Mouse (Mus musculus) macrophage (primary cell): ENCODE data around the gene Gm17655. TPM values are rescaled to one million over a fixed set of nuclear protein-coding genes. Genes with fewer than 3 reads are reported as not detected.
"Not testable (repeated sequence)": the region's sequence is repeated elsewhere in the genome, so short reads cannot be mapped to it uniquely, and the experiment has no call there.

Experiments
- H3K27ac ChIP-seq: fragments of 350-480 bp; formaldehyde crosslinking; 2 replicates; pipeline ENCODE4 v1.9.0; 2021
- H3K36me3 ChIP-seq: fragments of 350-480 bp; formaldehyde crosslinking; 2 replicates; pipeline ENCODE4 v1.9.0; 2021; ENCODE audit errors: inconsistent target
- H3K4me3 ChIP-seq: fragments of 350-480 bp; formaldehyde crosslinking; 2 replicates; pipeline ENCODE4 v1.9.0; 2021; ENCODE audit errors: inconsistent target
- H3K79me2 ChIP-seq: fragments of 350-480 bp; formaldehyde crosslinking; 2 replicates; pipeline ENCODE4 v1.9.0; 2021; ENCODE audit errors: inconsistent target
- WGBS: methylation state at CpG from one replicate; pipeline ENCODE4 v1.1.7; 2026; ENCODE audit warnings: inconsistent platforms; ENCODE audit not compliant: missing documents; 5-methylcytosine and 5-hydroxymethylcytosine counted together
- polyA plus RNA-seq: library from polyadenylated mRNA; stranded (reverse); fragments of 250-400 nt; gene quantifications from 3 replicates; pipeline ENCODE4 v1.2.4, GENCODE M21; 2018; ENCODE audit warnings: inconsistent platforms

The Gm17655 gene
- polyA plus RNA-seq, 1 experiment from 2014 or later, result 5.1 TPM

DNA sequence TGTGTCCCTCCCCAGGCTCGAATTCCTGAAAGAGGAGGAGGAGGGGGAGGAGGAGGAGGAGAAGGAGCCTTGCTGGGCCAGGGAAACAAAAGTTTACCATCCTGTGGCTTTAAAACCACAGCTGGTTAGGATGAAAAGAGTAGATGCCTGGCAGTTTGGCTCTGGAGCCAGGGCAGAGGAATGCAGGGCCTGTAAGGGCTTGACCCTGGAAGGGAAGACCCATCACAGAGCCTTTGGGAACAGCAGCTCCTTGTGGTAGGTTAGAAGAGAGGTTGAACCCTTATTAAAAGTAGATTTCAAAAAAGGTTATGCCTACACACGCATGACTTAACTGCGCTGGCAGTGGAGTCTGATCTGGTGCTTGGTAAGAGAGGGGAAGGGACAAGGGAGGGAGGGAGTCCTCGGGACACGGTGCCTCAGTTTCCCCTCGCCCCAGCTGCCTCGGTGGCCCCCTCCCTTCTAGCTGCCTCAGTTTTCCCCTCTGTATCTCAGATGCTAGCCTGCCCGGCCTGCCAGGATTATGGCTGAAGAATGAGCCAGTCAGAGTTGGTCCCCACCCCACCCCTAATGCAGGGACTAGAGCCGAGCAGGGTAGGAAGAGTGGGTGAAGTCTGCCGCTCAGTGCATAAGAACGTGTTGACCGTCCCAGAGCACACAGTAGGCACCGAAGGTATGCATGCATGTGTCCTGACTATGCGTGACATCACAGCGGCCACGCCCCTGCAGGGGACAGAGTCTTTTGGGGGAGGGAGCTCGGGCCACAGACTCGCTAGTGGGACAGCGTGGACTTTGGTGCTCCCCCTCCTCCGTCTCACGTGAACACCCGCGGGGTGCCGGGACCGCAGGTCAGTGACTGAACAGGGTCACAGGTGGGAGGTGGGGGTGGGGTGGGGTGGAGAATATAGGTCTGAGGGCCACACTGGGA is 27.6 kb upstream of the Gm17655 start, which contains the start of gene Plcxd1:
TSS of gene Plcxd1 (plus strand) at position 314 of the 925 bp plus-strand sequence.
- WGBS, result 49% methylated on average over 25 of the region's 25 CpGs
- H3K36me3 ChIP-seq, result peaks cover 21% of the 10 kb centered on the region
- H3K79me2 ChIP-seq, result peaks cover 6% of the 10 kb centered on the region; the same call in 1 of the 2 replicates
- H3K27ac ChIP-seq, result no peak within 1 kb of the TSS
- no peak within 1 kb of the TSS for H3K4me3 ChIP-seq

DNA sequence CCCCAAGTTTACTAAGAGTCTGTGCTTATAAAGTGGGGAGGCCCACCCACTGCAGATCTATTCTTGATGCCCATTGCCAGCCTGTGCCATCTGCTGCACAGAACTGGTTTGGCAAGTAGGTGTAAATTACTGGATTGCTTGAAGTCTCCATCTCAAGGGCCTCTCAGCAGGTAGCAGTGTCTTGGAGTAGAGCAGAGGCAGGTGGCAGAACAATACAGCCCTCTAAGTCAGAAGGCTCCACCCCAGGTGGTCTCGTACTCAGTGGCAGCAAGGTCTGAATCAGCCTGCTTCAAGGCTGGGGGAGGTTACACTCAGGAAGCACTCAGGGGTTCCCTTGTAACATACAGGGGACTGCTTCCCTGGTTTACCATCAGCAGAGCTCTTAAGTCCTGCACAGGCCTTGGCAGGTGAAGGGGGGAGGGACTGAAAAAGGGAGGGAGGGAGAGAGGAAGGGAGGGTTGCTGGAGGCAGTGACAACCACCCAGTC is 26.7 kb upstream of the Gm17655 start:
- Histone ChIP-seq H3K4me3 (no peak overlapping the region), H3K79me2 (no peaks in the 10 kb centered on the region), H3K36me3 (peaks cover 12% of the 10 kb centered on the region), H3K27ac (no peak overlapping the region)
- WGBS, result no CpG with 5 or more reads among the region's 1 CpGs

- H3K27ac ChIP-seq, result peak overlapping the region; percentile 63
- H3K79me2 ChIP-seq, result no peaks in the 10 kb centered on the region
- peak overlapping the region; percentile 56 for H3K4me3 ChIP-seq
- 9% methylated on average over 4 of the region's 4 CpGs for WGBS
- no peaks in the 10 kb centered on the region for H3K36me3 ChIP-seq
Measured at GRCm38 (mm10) chr5:110094847-110095213, 22.5 kb upstream of the Gm17655 start.

GRCm38 (mm10) chr5:110094030-110094846 is 21.9 kb upstream of the Gm17655 start, which contains the start of gene Gm35315:
Gene Gm35315, minus strand, starts transcription at chr5:110094420.
- WGBS, result 2% methylated on average over 24 of the region's 25 CpGs
- Histone ChIP-seq H3K4me3 (peak within 1 kb of the TSS; percentile 56), H3K27ac (peak within 1 kb of the TSS; percentile 63)

GRCm38 (mm10) chr5:110091546-110091945 is 19.2 kb upstream of the Gm17655 start:
- no peaks in the 10 kb centered on the region for H3K36me3 ChIP-seq
- 27% methylated on average over 2 of the region's 2 CpGs for WGBS
- H3K79me2 ChIP-seq, result no peaks in the 10 kb centered on the region
- no peak overlapping the region for H3K27ac ChIP-seq
- no peak overlapping the region for H3K4me3 ChIP-seq

More at GRCm38 (mm10) chr5:110094030-110094846, 21.9 kb upstream of the Gm17655 start, which contains the start of gene Gm35315:
- Histone ChIP-seq H3K79me2 (no peaks in the 10 kb centered on the region), H3K36me3 (no peaks in the 10 kb centered on the region)

GRCm38 (mm10) chr5:110086161-110086866 is 14.0 kb upstream of the Gm17655 start:
- H3K27ac ChIP-seq, result no peak overlapping the region
- H3K4me3 ChIP-seq, result no peak overlapping the region
- WGBS, result 90% methylated on average over 14 of the region's 14 CpGs

DNA sequence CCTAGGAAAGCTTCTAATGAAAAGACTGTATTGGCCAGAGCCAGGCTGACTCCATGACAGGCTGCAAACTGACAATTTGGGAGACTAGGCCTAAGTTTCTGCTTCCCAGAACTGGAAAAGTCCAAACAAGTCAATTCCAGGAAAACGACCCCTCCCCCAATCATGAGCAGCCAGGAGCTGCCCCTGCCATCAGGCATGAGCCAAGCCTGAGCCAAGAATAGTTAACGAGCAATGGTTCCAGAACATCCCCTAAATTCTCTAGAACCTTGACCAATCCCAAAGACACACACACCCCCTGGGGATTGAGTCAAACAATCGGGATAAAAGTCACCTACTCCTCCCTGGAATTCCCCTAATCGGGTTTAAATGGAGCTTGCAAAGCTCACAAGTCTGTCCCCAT is 10.6 kb upstream of the Gm17655 start:
- 88% methylated on average over 4 of the region's 4 CpGs for WGBS
- no peak overlapping the region for H3K27ac ChIP-seq
- H3K79me2 ChIP-seq, result no peaks in the 10 kb centered on the region
- no peak overlapping the region for H3K4me3 ChIP-seq
- H3K36me3 ChIP-seq, result no peaks in the 10 kb centered on the region

More at GRCm38 (mm10) chr5:110086161-110086866, 14.0 kb upstream of the Gm17655 start:
- Histone ChIP-seq H3K36me3 (no peaks in the 10 kb centered on the region), H3K79me2 (no peaks in the 10 kb centered on the region)

- WGBS, result 3% methylated on average over 19 of the region's 19 CpGs
- Histone ChIP-seq H3K4me3 (peak overlapping the region; percentile 74), H3K36me3 (no peaks in the 10 kb centered on the region), H3K27ac (peak overlapping the region; percentile 73), H3K79me2 (no peaks in the 10 kb centered on the region; the same call in 1 of the 2 replicates)
Measured at GRCm38 (mm10) chr5:110057637-110058408, 14.5 kb downstream of the Gm17655 start.

DNA sequence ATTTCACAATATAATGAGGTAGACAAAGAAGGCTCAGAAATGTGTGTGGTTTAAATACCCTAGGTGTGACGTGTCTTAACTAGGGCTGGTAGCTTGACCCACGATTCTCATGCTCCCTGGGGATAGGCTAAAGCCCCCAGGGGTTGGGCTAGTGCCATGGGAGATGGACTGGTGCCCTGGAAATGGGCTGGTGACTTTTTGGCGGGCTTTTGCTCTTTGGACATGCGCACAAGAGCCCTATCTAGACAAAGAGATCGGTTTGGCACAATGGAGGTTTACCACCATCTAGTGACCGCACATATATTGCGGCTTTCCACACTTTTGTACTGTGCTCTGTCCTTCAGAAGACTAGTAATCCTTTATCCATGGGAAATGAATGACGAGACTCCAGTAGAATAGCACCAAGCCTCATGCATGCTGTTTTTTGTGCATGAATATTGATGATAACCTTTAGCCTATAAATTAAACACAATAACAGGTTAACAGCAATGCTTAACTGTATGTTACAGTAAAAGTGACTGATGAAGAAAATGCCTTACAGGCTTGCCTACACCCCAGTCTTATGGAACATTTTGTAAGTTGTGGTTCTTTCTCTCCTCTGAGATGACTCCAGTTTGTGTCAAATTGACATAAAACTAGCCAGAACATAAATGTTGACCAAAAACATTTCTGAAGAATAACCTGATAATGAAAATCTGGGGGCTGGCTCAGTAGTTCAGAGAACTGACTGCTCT is 48.5 kb downstream of the Gm17655 start:
- H3K79me2 ChIP-seq, H3K27ac ChIP-seq, H3K4me3 ChIP-seq, H3K36me3 ChIP-seq: not testable (repeated sequence)
- WGBS, result 52% methylated on average over 8 of the region's 8 CpGs

GRCm38 (mm10) chr5:110023273-110023672 is 49.0 kb downstream of the Gm17655 start:
- Histone ChIP-seq H3K79me2 (no peaks in the 10 kb centered on the region), H3K27ac (no peak overlapping the region), H3K36me3 (no peaks in the 10 kb centered on the region), H3K4me3 (no peak overlapping the region)
- WGBS, result 69% methylated on average over 9 of the region's 9 CpGs

DNA sequence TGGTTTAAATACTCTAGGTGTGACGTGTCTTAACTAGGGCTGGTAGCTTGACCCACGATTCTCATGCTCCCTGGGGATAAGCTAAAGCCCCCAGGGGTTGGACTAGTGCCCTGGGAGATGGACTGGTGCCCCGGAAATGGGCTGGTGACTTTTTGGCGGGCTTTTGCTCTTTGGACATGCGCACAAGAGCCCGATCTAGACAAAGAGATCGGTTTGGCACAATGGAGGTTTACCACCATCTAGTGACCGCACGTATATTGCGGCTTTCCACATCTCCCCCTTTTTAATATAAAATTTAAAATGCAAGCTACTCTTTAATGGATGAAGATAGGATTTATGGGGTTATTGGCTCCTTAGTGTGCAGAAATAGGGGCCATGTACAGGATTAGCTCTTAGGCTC is 56.5 kb downstream of the Gm17655 start:
- WGBS, result 86% methylated on average over 10 of the region's 10 CpGs
- not testable (repeated sequence) for H3K4me3 ChIP-seq, H3K27ac ChIP-seq, H3K36me3 ChIP-seq, H3K79me2 ChIP-seq
